Mouse (Mus musculus) intestine, embryonic 14.5 days (tissue): ENCODE measurements around the gene Prdm11. TPM values are rescaled to one million over a fixed set of nuclear protein-coding genes. Genes with fewer than 3 reads are reported as not detected.

Experiments
- ATAC-seq: fragments of 200-750 bp; cut with Nextera tagmentation; replicated peaks from 2 replicates; pipeline ENCODE4 v1.8.0; 2017; ENCODE audit warnings: low read depth, moderate number of reproducible peaks, moderate TSS enrichment, moderate library complexity; ENCODE audit not compliant: low FRiP score, low TSS enrichment
- DNase-seq: peaks from one replicate; pipeline ENCODE4 v3.0.0-alpha.2; 2018; ENCODE audit warnings: low spot score
- H3K27ac ChIP-seq: fragments of 300-500 bp; sonication (generic); 2 replicates; pipeline ENCODE4 v1.5.1; 2014; ENCODE audit warnings: low read depth, mild to moderate bottlenecking, control low read depth
- H3K27me3 ChIP-seq: fragments of 300-500 bp; sonication (generic); replicated peaks from 2 replicates; pipeline ENCODE4 v1.6.1; 2014; ENCODE audit warnings: low read length, control low read depth; ENCODE audit not compliant: control insufficient read depth, insufficient read depth
- H3K36me3 ChIP-seq: fragments of 300-500 bp; sonication (generic); 2 replicates; pipeline ENCODE4 v1.6.1; 2014; ENCODE audit warnings: low read length, control low read depth; ENCODE audit not compliant: control insufficient read depth, insufficient read depth
- H3K4me1 ChIP-seq: fragments of 300-500 bp; sonication (generic); replicated peaks from 2 replicates; pipeline ENCODE4 v1.6.1; 2014; ENCODE audit warnings: low read length, control low read depth, mixed read lengths; ENCODE audit not compliant: control insufficient read depth, insufficient read depth
- H3K4me2 ChIP-seq: fragments of 300-500 bp; sonication (generic); 2 replicates; pipeline ENCODE4 v1.6.1; 2014; ENCODE audit warnings: low read length
- H3K4me3 ChIP-seq: fragments of 300-500 bp; sonication (generic); 2 replicates; pipeline ENCODE4 v1.5.1; 2014; ENCODE audit warnings: low read depth, low read length, control low read depth, mixed read lengths
- H3K9ac ChIP-seq: fragments of 300-500 bp; sonication (generic); 2 replicates; pipeline ENCODE4 v1.6.1; 2014; ENCODE audit warnings: mild to moderate bottlenecking, low read length
- H3K9me3 ChIP-seq: fragments of 300-500 bp; sonication (generic); 2 replicates; pipeline ENCODE4 v1.6.1; 2016; ENCODE audit warnings: low read length, control low read depth; ENCODE audit not compliant: control insufficient read depth
- whole genome bisulfite sequencing: fragments of 180-500 bp; shearing (Covaris S2); extraction: QIAGEN DNeasy Blood & Tissue Kit; methylation state at CpG from one replicate; pipeline ENCODE4 v1.1.7; 2014; 5-methylcytosine and 5-hydroxymethylcytosine counted together
- polyA plus RNA-seq: library from polyadenylated mRNA; unstranded; fragments of >200 nt; fragmentation: Nextera tagmentation; extraction: Ambion mirVana; gene quantifications from 2 replicates; pipeline ENCODE4 v1.2.1, GENCODE M21; 2014

The Prdm11 gene
- polyA plus RNA-seq, 1 experiment from 2014 or later, result 5.5 TPM

DNA sequence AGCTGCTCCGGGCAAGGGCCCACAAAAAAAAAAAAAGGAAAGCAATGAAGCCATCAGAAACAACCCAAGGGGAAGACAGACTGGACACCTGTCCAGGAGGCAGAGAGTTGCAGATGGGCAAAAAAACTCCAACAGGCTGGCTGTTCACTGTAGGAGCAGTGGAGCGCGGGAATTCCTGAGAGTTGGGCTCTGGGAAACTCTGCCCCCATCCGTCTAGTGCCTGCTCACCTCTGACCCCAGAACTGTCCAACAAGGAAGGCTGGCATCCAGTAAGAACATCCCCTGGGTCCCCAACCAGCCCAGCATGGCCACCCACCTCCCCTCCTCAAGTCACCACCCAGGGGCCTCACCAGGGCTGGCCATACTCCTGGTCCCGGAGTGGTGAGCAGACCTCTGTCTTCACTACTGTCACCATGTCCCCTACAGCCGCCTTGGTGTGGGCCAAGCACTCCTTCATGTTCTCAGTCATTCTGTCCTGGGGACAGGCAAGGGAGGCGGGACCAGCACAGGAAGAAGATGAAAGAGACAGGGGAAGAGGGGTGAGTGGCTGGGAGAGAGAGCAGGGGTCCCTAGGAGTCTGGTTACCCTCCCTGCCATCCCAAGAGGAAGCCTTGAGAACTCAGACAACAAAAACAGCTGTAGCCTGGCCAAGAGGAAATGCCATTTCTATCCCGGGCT, 32.4 kb downstream of the Prdm11 start:
- Histone ChIP-seq H3K36me3 (peaks cover 31% of the 10 kb centered on the region), H3K4me1 (peaks cover 18% of the 10 kb centered on the region), H3K27me3 (no peaks in the 10 kb centered on the region), H3K4me2 (peak overlapping the region; percentile 75), H3K9ac (peak overlapping the region; percentile 59; the same call in 1 of the 2 replicates), H3K9me3 (no peaks in the 10 kb centered on the region), H3K27ac (peak overlapping the region; percentile 73), H3K4me3 (peak overlapping the region; percentile 50)
- ATAC-seq (no peak), DNase-seq (peak; percentile 54)
- WGBS, result 62% methylated on average over 8 of the region's 8 CpGs

DNA sequence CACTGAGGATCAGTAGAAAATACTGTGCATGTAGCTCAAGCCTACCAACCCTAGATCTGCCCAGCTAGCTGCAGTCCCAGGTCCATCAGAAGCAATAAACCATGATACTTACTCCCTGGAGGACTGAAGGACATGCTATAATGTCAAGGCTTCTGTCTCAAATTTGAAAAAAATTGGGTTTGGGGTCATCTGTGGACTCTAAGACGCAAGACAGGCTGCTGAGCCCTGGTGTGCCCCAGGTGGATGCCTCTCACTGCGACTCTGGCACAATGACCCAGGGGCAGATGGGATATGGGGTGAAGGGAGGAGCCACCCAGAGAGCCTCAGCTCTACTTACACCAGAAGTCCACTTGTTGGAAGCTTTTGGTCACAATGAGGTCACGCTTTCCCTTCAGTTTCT, 33.0 kb downstream of the Prdm11 start:
- no peak overlapping the region for H3K4me3 ChIP-seq

DNA sequence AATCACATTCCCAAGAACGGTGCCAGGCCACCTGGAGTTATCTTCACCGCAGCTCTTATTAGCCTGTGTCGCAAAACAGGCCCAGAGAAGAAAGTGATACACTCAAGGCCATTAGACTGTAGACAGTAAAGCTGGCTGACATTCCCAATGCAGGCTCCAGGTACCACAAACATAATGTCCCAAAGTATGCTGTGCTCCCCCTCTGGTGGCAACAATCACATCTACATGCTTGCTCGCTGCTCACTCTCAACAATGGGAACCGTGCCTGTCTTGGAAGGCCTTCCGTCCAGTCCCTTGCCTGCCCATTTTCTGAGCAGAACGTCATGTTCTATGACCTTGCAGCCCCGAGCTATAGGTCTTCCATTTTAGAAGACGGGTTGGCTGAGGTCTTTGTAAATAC, 34.0 kb downstream of the Prdm11 start:
- Histone ChIP-seq H3K4me2 (no peak overlapping the region), H3K9ac (no peak overlapping the region), H3K9me3 (no peaks in the 10 kb centered on the region), H3K36me3 (peaks cover 43% of the 10 kb centered on the region), H3K4me1 (peaks cover 17% of the 10 kb centered on the region), H3K4me3 (no peak overlapping the region), H3K27me3 (no peaks in the 10 kb centered on the region), H3K27ac (no peak overlapping the region)
- WGBS, result 87% methylated on average over 9 of the region's 9 CpGs
- DNase-seq, result no peak
- ATAC-seq, result no peak

More for the DNA sequence above, 33.0 kb downstream of the Prdm11 start:
- Histone ChIP-seq H3K4me2 (no peak overlapping the region), H3K36me3 (peaks cover 37% of the 10 kb centered on the region), H3K27me3 (no peaks in the 10 kb centered on the region), H3K27ac (no peak overlapping the region; the same call in 1 of the 2 replicates), H3K4me1 (peaks cover 18% of the 10 kb centered on the region), H3K9me3 (no peaks in the 10 kb centered on the region), H3K9ac (no peak overlapping the region)
- ATAC-seq (no peak), DNase-seq (no peak)
- WGBS, result 94% methylated on average over 3 of the region's 3 CpGs

DNA sequence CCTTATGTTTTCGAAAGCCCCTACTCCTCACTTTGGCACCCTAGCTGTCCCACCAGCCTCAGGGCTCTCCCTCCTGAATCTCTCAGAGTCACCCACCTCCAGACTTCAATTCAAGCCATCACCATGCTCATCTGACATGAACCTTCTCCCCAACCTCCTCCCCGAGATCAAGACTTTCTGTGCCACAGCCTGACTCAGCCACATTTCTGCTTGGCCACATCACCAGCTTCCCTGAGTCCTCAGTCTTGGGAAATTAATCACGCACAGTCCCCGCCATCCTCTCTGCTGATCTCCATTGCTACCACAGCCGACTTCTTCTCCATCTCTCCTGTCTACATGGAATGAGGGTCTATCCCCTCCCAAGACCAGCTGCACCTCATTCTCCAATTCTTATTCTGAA, 34.5 kb downstream of the Prdm11 start:
- H3K36me3 ChIP-seq, result peaks cover 43% of the 10 kb centered on the region
- H3K4me2 ChIP-seq, result no peak overlapping the region
- no peak overlapping the region for H3K4me3 ChIP-seq
- DNase-seq (no peak), ATAC-seq (no peak)
- no peaks in the 10 kb centered on the region for H3K9me3 ChIP-seq
- peaks cover 14% of the 10 kb centered on the region for H3K4me1 ChIP-seq
- no peak overlapping the region for H3K9ac ChIP-seq
- H3K27ac ChIP-seq, result no peak overlapping the region
- WGBS, result 89% methylated on average over 5 of the region's 5 CpGs
- no peaks in the 10 kb centered on the region for H3K27me3 ChIP-seq

DNA sequence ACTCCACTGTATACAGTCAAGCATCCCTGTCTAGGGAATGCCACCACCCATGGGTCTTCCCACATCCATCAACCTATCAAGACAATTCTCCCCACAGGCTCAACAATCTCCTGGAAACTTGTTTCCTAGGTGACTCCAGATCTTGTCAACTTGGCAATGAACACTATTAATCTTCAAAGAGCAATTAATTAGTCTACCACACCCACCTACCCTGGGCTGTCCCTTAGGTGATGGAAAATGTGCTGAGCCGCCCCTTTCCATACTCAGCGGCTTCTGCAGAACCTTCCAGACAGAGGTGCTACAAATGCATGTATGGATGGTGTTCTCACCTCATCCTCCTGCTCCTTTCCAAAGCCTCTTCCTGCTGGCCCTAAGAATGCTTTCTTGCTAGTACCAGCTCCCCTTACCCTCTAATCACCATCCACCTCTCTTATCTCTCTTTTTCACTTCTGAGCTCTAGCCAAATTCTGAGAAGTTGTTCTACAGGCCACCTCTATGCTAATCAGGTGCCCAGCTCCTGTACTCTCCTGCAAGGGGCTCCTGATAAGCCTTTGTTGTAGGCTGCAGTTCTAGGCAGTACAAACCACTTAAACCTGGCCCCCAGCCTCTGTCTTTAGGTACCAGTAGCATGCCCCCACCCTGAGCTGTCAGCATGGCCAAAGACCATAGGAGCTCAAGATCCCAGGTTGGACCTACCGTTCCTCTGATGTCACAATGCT, 37.8 kb downstream of the Prdm11 start:
- no peak overlapping the region for H3K4me2 ChIP-seq
- peaks cover 48% of the 10 kb centered on the region for H3K36me3 ChIP-seq
- H3K27ac ChIP-seq, result no peak overlapping the region
- H3K4me3 ChIP-seq, result no peak overlapping the region
- H3K4me1 ChIP-seq, result peaks cover 5% of the 10 kb centered on the region; the same call in 1 of the 2 replicates
- no peak overlapping the region for H3K9ac ChIP-seq
- 97% methylated on average over 3 of the region's 3 CpGs for WGBS
- ATAC-seq (no peak), DNase-seq (no peak)
- no peaks in the 10 kb centered on the region for H3K27me3 ChIP-seq
- no peaks in the 10 kb centered on the region for H3K9me3 ChIP-seq

DNA sequence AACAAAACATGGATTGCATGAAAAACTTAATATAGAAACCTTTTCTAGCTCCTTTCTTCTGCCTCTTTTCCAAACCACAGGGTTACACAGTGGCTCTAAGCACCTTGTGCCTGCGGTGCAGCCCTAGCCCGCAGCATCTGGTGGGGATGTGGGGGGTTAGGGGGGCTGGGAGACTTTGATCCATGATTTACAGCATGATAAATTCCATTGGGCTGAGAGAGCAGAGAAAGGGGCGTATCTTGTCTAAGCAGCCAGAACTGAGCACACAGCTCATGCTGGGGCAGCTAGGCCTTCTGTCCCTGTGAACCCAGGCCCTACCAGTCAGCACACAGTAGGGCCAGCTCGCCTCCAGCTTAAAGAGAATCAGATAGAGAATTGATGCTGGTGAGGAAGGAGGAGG, 40.9 kb downstream of the Prdm11 start:
- peaks cover 5% of the 10 kb centered on the region; the same call in 1 of the 2 replicates for H3K4me1 ChIP-seq
- DNase-seq (no peak), ATAC-seq (peak; percentile 37; the same call in 1 of the 2 replicates)

DNA sequence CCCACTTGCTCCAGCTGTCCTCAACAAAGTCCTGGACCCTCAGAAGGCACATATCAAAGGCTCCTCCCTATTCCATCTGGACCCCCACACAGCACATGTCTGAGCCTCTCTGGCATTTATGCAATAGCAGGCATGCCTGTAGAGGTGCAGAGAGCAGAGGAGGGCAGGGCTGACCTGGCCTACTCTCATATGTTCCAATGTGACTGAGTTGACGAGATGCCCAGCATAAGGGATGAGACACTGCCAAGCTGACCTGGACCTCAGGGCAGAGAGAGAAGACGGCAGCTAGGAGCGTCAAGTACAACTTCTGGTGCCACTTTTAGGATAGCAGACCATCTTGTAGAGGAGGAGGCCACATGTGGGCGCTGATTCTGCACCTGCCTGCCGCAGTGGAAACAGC, 54.0 kb downstream of the Prdm11 start:
- WGBS, result 93% methylated on average over 5 of the region's 5 CpGs
- H3K9ac ChIP-seq, result no peak overlapping the region

More for the DNA sequence above, 40.9 kb downstream of the Prdm11 start:
- Histone ChIP-seq H3K4me3 (no peak overlapping the region), H3K27ac (no peak overlapping the region; the same call in 1 of the 2 replicates), H3K4me2 (no peak overlapping the region), H3K36me3 (peaks cover 50% of the 10 kb centered on the region), H3K9ac (no peak overlapping the region), H3K27me3 (no peaks in the 10 kb centered on the region), H3K9me3 (no peaks in the 10 kb centered on the region)
- 15% methylated on average over 4 of the region's 4 CpGs for WGBS

DNA sequence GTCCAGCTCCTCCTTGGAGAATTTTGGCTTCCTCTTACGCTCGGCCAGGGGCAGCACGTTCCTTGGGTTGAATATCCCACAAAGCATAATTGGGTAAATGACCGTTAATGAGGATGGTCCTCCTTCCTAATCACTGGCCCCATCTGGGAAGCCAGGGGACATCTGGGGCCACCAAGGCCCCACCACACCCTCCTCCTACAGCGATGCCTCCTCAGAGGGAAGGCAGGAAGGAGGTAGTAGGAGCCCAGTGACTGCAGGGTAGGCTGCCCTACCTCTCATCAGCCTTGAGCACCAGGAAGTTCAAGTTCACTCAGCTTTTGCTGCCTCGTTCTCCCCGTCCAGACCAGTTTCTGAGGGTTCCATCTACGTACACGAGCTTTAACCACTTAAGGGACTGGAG, 56.4 kb downstream of the Prdm11 start:
- ATAC-seq (no peak), DNase-seq (no peak)
- 85% methylated on average over 9 of the region's 9 CpGs for WGBS
- Histone ChIP-seq H3K4me3 (no peak overlapping the region), H3K27me3 (no peaks in the 10 kb centered on the region), H3K4me2 (no peak overlapping the region), H3K36me3 (peaks cover 72% of the 10 kb centered on the region), H3K4me1 (peaks cover 13% of the 10 kb centered on the region), H3K27ac (no peak overlapping the region), H3K9me3 (no peaks in the 10 kb centered on the region), H3K9ac (no peak overlapping the region)

More for the DNA sequence above, 54.0 kb downstream of the Prdm11 start:
- Histone ChIP-seq H3K9me3 (no peaks in the 10 kb centered on the region), H3K4me3 (no peak overlapping the region), H3K4me2 (no peak overlapping the region), H3K36me3 (peaks cover 50% of the 10 kb centered on the region), H3K4me1 (peaks cover 13% of the 10 kb centered on the region), H3K27me3 (no peaks in the 10 kb centered on the region), H3K27ac (no peak overlapping the region)
- DNase-seq, result no peak
- no peak for ATAC-seq
